Mouse (Mus musculus): ENCODE results near the gene Sipa1l1.

GRCm38 (mm10) chr12:82248501-82248900, 79.4 kb downstream of the Sipa1l1 start:
- TF ChIP-seq CTCF (IDR thresholded peaks at IDR 0.05; ENCODE audit: extremely low read depth, insufficient read depth, low read length) = no peak
- TF ChIP-seq POLR2A (IDR thresholded peaks at IDR 0.05; ENCODE audit: extremely low read depth, insufficient read depth, low read length) = no peak

Measured in cortical plate, adult 2 months (tissue).